Mouse (Mus musculus): ENCODE results near the gene Rpl35a. TPM values are rescaled to one million over a fixed set of nuclear protein-coding genes. Genes with fewer than 3 reads are reported as not detected.

Rpl35a gene
- total RNA-seq, 2 experiments from 2014 or later: 237 to 253 TPM

Small RNA genes within 50 kb of the gene (microRNA-seq; reads per million reads assigned to microRNA genes)
- 0 reads per million in 2 experiments for gene Gm22231
- gene Mir1947: 2.5 to 3.7 reads per million in 2 experiments

Other genes starting within 250 kb of the Rpl35a start
- not detected for gene Smbd1, start 246.0 kb upstream of the Rpl35a start, total RNA-seq (2021)
- 100 to 1,000 TPM; 111 to 121 TPM for gene Fyttd1, start 179.0 kb upstream of the Rpl35a start, total RNA-seq (2021)
- gene Rubcn, start 178.7 kb upstream of the Rpl35a start, total RNA-seq (2021): 10 to 100 TPM; 54.4 to 58.6 TPM
- 10 to 100 TPM; 36.0 to 42.8 TPM for gene Lrch3, start 142.4 kb upstream of the Rpl35a start, total RNA-seq (2021)
- gene Iqcg, start 235 bp upstream of the Rpl35a start, total RNA-seq (2021): 1 to 10 TPM; 4.5 to 8.7 TPM
- gene Lmln, start 6.1 kb downstream of the Rpl35a start, total RNA-seq (2021): 10 to 100 TPM; 13.2 to 15.2 TPM
- 10 to 100 TPM; 22.2 to 24.5 TPM for gene Osbpl11, start 128.6 kb downstream of the Rpl35a start, total RNA-seq (2021)
- gene Snx4, start 195.0 kb downstream of the Rpl35a start, total RNA-seq (2021): 10 to 100 TPM; 47.2 to 50.5 TPM